Mouse (Mus musculus) erythroblast, embryonic 14.5 days (primary cell): ENCODE results near the gene Tut1.
"Not testable (repeated sequence)": the region's sequence is repeated elsewhere in the genome, so short reads cannot be mapped to it uniquely, and the experiment has no call there.

Experiments used
- GATA1 ChIP-seq: IDR thresholded peaks from 2 replicates; pipeline ENCODE4 v1.6.1; 2012; ENCODE audit warnings: low read length, inconsistent platforms, mixed read lengths
- TAL1 ChIP-seq: IDR thresholded peaks from 3 replicates; pipeline ENCODE4 v1.6.1; 2012; ENCODE audit warnings: low read length, inconsistent platforms, mixed read lengths

DNA sequence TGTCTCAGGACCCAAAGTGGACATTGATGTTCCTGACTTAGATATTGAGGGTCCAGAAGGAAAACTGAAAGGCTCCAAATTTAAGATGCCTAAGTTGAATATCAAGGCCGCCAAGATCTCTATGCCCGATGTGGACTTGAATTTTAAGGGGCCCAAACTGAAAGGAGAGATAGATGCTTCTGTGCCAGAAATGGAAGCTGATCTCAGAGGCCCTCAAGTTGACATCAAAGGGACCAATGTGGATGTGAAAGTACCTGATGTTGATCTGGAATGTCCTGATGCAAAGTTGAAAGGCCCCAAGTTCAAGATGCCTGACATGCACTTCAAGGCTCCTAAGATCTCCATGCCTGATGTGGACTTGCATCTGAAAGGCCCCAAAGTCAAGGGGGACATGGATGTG is 53.3 kb downstream of the Tut1 start:
- not testable (repeated sequence) for TF ChIP-seq GATA1, TAL1
